Mouse (Mus musculus) liver, embryonic 14.5 days (tissue): ENCODE measurements at regions not wholly inside any gene's neighbourhood (a gene's known extent, or its start where the extent isn't known, plus 50 kb on each side); places are given as distances from the start of the nearest gene placed in this dataset.

Experiments used
- ATAC-seq: fragments of 200-750 bp; cut with Nextera tagmentation; 2 replicates; pipeline ENCODE4 v1.8.0; 2017; ENCODE audit warnings: moderate number of reproducible peaks, mild to moderate bottlenecking, moderate library complexity; ENCODE audit not compliant: insufficient read depth
- DNase-seq, 3 experiments: peaks; one replicate each; pipeline ENCODE4 v3.0.0-alpha.2; 2012 to 2013; ENCODE audit warnings: low read depth in 3 of 3, low spot score in 3 of 3
- H3K27ac ChIP-seq: fragments of 300-500 bp; sonication (generic); 2 replicates; pipeline ENCODE4 v1.5.1; 2014; ENCODE audit warnings: moderate library complexity, mild to moderate bottlenecking, control low read depth, inconsistent platforms
- H3K27me3 ChIP-seq: fragments of 300-500 bp; sonication (generic); 2 replicates; pipeline ENCODE4 v1.6.1; 2014; ENCODE audit warnings: mild to moderate bottlenecking, low read length, moderate library complexity; ENCODE audit not compliant: control insufficient read depth, insufficient read depth
- H3K36me3 ChIP-seq: fragments of 300-500 bp; sonication (generic); replicated peaks from 2 replicates; pipeline ENCODE4 v1.6.1; 2014; ENCODE audit warnings: low read depth; ENCODE audit not compliant: control insufficient read depth, insufficient read depth
- H3K4me1 ChIP-seq, 2 experiments: fragments of 200-500 bp in 1 of 2; fragments of 300-500 bp in 1 of 2; sonication (generic) in 1 of 2; replicated peaks; 2 replicates each; pipeline ENCODE4 v1.6.1; 2012 to 2014; ENCODE audit warnings: antibody characterized with exemption in 1 of 2, inconsistent platforms in 1 of 2, low read length in 1 of 2; ENCODE audit not compliant: control insufficient read depth in 2 of 2, insufficient read depth in 2 of 2
- H3K4me2 ChIP-seq: fragments of 300-500 bp; sonication (generic); 2 replicates; pipeline ENCODE4 v1.6.1; 2014; ENCODE audit warnings: low read depth, mild to moderate bottlenecking, control low read depth, moderate library complexity
- H3K4me3 ChIP-seq, 2 experiments: fragments of 200-500 bp in 1 of 2; fragments of 300-500 bp in 1 of 2; sonication (generic) in 1 of 2; 2 replicates each; pipeline ENCODE4 v1.5.1; 2012 to 2014; ENCODE audit warnings: low read depth in 2 of 2, low read length in 2 of 2, mild to moderate bottlenecking in 2 of 2, control low read depth in 1 of 2, inconsistent platforms in 1 of 2, moderate library complexity in 1 of 2; ENCODE audit not compliant: insufficient read depth in 1 of 2
- H3K9ac ChIP-seq: fragments of 300-500 bp; sonication (generic); replicated peaks from 2 replicates; pipeline ENCODE4 v1.6.1; 2014; ENCODE audit warnings: mild to moderate bottlenecking, control low read depth, moderate library complexity
- H3K9me3 ChIP-seq: fragments of 300-500 bp; sonication (generic); 2 replicates; pipeline ENCODE4 v1.6.1; 2016; ENCODE audit warnings: low read length, mixed read lengths; ENCODE audit not compliant: control insufficient read depth
- CTCF ChIP-seq: IDR thresholded peaks from 2 replicates; pipeline ENCODE4 v1.5.1; 2016; ENCODE audit warnings: antibody characterized with exemption, low read depth, control low read depth
- EP300 ChIP-seq: IDR thresholded peaks from 2 replicates; pipeline ENCODE4 v1.6.1; 2016; ENCODE audit warnings: antibody characterized with exemption, low read depth
- WGBS: fragments of 180-500 bp; shearing (Covaris S2); extraction: QIAGEN DNeasy Blood & Tissue Kit; methylation state at CpG from one replicate; pipeline ENCODE4 v1.1.7; 2014; ENCODE audit not compliant: insufficient replicate concordance; 5-methylcytosine and 5-hydroxymethylcytosine counted together

DNA sequence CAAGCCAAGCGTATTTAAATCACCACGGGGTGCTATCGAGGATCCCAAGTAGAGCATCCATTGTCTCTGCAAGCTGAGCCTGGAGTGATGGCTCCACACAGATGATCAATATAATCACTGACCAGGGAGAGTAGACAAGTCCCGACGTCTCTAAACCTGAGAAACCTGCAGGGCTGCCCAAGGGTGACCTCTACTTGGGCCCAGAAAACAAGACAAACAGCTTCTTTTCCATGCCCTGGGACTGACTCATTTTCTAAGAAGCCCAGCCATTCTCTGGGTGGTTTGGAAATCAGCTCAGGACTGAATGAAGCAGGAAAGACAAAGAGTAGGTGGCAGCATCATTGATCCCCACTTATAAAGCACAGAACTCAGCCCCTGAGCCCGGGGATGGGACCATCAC lies 221.5 kb downstream of the 4933412E24Rik start:
- Histone ChIP-seq H3K9me3 (no peaks in the 10 kb centered on the region), H3K27ac (no peak overlapping the region), H3K27me3 (no peaks in the 10 kb centered on the region), H3K36me3 (no peaks in the 10 kb centered on the region), H3K9ac (no peak overlapping the region), H3K4me1 (no peaks in the 10 kb centered on the region), H3K4me3 (no peak overlapping the region), H3K4me2 (no peak overlapping the region)
- ATAC-seq, result no peak
- 67% methylated on average over 6 of the region's 6 CpGs for WGBS
- DNase-seq, result no peak
- TF ChIP-seq CTCF (no peak), EP300 (no peak)

DNA sequence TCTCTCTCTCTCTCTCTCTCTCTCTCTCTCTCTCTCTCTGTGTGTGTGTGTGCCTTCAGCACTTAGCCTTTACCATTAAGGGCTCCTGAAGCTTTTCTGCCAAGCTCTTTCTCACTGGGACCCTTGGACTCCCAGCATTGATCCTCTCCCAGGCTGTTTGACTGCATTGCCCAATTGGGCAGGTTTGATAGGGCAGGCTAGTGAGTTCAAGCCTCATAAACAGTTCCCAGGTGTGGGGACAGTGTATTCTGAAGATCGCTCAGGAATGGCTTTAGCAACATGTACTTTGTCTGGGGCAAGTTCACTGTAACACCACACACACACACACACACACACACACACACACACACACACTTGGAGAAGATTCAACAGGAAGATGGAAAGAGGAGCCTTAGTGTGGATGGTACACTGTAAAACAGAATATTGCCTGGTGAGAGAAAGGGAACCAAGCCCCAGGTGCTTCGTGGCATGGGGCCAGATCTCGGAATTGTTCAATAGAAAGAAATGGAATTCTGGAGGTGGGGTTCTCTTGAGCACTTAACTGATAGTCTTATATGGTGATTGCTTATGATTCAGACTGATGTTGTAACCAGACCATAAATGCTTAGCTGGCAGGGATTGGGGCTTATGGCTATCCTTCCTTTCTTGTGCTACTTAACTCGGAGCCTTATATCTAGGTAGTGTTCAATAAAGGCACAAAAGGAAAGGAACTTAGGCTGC lies 229.5 kb downstream of the 4933412E24Rik start:
- TF ChIP-seq CTCF, result no peak
- no peak overlapping the region for H3K9ac ChIP-seq
- H3K27me3 ChIP-seq, result no peaks in the 10 kb centered on the region
- WGBS, result 52% methylated on average over 4 of the region's 4 CpGs
- H3K4me3 ChIP-seq, result no peak overlapping the region
- H3K27ac ChIP-seq, result no peak overlapping the region
- peak; percentile 55 for ATAC-seq
- no peak overlapping the region for H3K4me2 ChIP-seq
- H3K9me3 ChIP-seq, result no peaks in the 10 kb centered on the region
- DNase-seq, result peak in 2 of 3 experiments; percentile 33
- H3K4me1 ChIP-seq, result peaks cover 0 to 22% of the 10 kb centered on the region in 2 experiments; a peak in 2 of 4 replicates
- no peaks in the 10 kb centered on the region for H3K36me3 ChIP-seq

DNA sequence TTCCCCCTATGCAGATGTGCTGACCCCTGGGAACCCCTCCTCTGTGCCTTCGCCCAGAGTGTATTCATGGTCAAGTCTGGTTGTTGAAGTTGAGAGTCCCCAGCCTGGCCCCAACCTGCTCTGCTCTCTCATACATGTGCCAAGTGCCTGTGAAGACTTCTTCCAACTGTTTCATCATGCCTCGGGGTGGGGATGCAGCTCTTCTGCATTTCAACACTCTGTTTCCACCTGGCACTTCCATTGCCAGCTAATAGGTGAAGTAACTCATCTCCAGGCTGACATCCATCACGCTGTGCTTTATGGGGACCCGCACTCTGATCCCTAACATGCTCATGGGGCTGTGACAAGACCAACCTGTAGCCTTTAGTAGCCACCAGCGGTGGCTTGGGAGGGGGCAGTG lies 230.4 kb downstream of the 4933412E24Rik start:
- 62% methylated on average over 5 of the region's 5 CpGs for WGBS
- TF ChIP-seq CTCF (no peak), EP300 (no peak)
- H3K4me3 ChIP-seq, result no peak overlapping the region
- no peaks in the 10 kb centered on the region for H3K36me3 ChIP-seq
- no peak overlapping the region for H3K27ac ChIP-seq
- H3K9me3 ChIP-seq, result no peaks in the 10 kb centered on the region
- H3K4me2 ChIP-seq, result no peak overlapping the region
- no peaks in the 10 kb centered on the region for H3K27me3 ChIP-seq
- peaks cover 0 to 22% of the 10 kb centered on the region in 2 experiments; a peak in 2 of 4 replicates for H3K4me1 ChIP-seq
- ATAC-seq (no peak), DNase-seq (no peak)
- no peak overlapping the region for H3K9ac ChIP-seq

DNA sequence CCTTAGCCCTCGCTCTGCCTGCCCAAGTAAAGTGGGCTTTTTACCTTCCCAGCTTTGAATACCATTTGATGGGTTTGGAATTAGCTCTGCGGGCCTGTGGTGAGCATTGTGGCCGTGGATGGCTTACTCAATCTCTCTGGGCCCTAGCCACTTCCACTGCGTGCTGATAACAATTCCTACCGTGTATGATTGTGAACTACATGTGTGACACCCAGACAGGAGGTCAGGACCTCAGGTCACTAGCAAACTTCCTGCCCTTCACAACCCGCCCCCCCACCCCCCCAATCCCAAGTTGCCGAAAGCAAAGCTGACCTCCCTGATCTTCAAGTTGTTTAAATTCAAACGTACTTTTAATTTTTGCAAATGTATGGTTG lies 231.9 kb downstream of the 4933412E24Rik start:
- H3K4me3 ChIP-seq, result no peak overlapping the region
- no peak overlapping the region for H3K4me2 ChIP-seq
- TF ChIP-seq EP300, result no peak
- no peak for TF ChIP-seq CTCF
- H3K36me3 ChIP-seq, result no peaks in the 10 kb centered on the region
- no peak overlapping the region for H3K9ac ChIP-seq
- H3K27me3 ChIP-seq, result no peaks in the 10 kb centered on the region
- ATAC-seq (peak; percentile 53), DNase-seq (no peak)
- no peak overlapping the region for H3K27ac ChIP-seq
- H3K4me1 ChIP-seq, result peaks cover 0 to 22% of the 10 kb centered on the region in 2 experiments; a peak in 2 of 4 replicates
- WGBS, result 20% methylated on average over 8 of the region's 8 CpGs
- H3K9me3 ChIP-seq, result no peaks in the 10 kb centered on the region

DNA sequence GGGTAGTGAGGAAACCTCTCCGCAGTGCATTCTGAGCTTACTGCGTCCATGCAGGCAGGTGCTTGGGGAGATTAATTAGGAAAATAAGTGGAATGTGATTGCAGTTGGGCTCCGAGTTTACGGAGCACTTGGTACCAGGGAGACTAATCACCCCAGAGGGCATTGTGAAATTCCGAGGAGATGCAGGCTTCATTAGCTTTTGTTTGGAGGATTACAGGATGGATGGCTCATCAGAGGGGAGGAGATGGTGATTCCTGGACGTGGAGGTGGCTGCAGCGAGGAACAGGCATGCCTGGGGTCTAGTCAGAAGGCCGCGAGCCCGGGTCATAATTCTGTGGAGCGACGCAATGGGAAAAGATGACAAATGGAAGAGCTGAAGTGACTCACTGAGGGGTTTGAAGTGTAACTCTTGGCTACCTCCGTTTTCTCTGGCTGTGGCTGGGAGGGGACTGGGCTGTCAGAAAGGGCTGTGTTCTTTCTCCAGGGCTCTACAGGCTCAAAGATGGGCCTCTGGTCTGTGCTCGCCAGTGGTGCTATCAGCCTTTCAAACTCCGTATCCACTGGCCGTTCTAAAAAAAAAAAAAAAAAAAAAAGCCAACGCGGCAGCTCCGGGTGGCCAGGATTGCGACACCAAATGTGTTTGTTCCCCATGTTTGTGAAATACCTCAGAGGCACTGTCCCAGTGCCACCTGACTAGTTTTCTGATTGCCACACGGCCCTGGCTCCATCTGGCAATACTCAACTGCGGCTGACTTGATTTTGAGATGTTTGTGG lies 232.4 kb downstream of the 4933412E24Rik start:
- no peak overlapping the region for H3K4me2 ChIP-seq
- 10% methylated on average over 22 of the region's 22 CpGs for WGBS
- H3K4me1 ChIP-seq, result peaks cover 0 to 22% of the 10 kb centered on the region in 2 experiments; a peak in 2 of 4 replicates
- no peaks in the 10 kb centered on the region for H3K27me3 ChIP-seq
- no peak overlapping the region for H3K4me3 ChIP-seq
- no peaks in the 10 kb centered on the region for H3K36me3 ChIP-seq
- peak in 2 of 3 experiments; percentile 45 to 51 for DNase-seq
- no peak overlapping the region for H3K27ac ChIP-seq
- peak; percentile 72 for ATAC-seq
- no peak overlapping the region for H3K9ac ChIP-seq
- H3K9me3 ChIP-seq, result no peaks in the 10 kb centered on the region
- TF ChIP-seq EP300 (no peak), CTCF (no peak)
